Mouse (Mus musculus) embryo, embryonic 10 days (tissue): ENCODE measurements around the gene Inhba.

ENCODE experiments used
- DNase-seq: peaks from one replicate; pipeline ENCODE4 v3.0.0-alpha.2; 2015; ENCODE audit warnings: low spot score

Inhba gene

DNA sequence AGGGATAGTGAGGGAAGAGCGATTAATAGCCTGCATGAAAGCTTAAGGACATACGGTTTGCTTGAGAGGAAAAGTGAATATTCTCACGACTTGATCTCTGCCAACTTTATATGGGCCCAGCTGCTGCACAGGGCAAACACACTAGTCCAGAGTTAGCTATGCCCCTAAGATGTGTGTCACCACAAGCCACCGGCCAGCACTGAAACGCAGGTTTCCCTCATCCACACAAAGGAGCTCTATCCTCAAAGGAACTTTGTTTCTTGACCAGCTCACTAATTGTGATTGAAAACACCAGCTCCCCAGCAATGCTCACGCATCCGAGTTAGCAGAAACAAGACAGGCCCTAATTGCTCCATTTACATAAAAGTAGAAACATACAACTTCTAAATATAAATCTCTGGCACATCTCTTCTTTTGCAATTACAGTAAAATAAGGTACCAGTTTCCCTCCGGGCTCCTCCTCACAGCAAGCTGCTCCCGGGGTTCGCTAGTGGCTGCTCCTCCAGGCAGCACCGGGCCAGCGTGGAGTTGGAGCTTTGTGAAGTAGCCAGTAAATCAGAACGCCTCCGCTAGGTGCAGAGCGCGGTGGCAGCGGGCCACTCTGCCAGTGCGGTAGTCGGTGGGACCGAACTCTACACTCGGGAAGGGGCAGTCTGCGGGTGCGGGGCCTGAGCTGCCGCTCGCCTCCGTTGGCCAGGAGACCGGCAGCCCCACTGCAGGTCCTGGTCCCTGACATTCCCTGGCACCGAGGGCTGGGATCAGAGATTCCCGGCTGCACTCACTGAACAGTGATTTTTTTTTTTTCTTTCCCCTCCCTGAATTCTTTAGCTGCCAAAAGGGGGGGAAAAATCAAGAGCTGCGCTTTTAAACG lies at the start of gene Inhba:
Gene Inhba (plus strand): TSS at position 480 of the 871 bp plus-strand sequence.
- DNase-seq: peak; percentile 56

DNA sequence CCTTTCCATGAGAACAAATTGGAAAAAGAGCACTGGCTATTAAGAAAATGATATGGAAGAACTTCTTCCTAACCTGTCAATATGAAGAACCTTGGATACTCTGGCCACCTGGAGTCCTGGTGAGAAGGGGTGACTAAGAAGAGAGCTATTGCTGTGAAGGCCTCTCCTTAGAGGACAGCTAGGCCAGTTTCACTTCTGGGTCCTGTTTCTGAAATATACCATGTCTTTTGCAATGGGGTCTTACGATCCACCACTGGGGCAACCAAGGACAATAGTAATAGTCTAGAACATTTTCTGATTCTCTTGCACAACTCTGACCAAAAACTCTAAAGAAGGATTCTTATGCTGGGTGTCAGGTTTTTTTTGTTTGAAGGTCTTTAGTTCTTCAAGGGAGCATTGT lies 35.1 kb upstream of the Inhba start:
- no peak for DNase-seq

DNA sequence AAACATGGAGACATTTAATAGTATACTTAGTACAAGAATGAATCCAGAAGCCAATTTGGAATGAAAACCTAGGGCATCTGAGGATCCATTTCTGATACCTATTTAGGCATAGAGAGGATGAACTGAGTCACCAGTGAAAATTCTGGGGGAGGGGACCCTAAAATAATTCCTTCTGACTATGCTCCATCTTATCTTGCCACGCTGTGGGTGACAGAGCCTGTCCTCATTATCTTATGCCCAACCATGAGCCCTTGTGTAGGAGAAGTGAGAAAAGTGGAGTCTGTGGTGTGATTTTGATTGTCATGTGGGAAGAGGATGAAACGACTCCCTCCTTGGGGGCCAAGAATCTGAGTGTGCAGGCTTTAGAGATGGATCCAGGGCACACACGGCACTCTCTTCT lies 32.1 kb upstream of the Inhba start:
- no peak for DNase-seq

- DNase-seq: no peak
Observed at GRCm38 (mm10) chr13:15982041-15982440, 29.6 kb upstream of the Inhba start.

DNA sequence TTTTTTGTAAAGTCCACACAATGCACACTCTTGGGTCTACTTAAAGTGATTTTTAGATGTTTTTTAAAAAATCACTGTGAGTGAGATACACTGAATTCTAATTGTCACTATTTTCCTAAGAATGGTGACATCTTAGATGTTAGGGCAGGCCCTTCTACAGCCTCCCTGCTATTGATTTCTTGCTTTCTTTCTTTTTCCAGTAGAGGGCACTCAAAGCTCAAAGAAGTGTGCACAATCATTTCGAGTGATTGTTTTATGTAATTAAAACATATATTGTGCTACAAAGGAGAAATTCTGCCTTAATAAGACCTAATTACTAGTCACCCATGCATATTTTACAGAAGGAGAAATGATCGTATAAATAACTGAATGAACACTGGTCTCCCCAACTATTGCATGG lies 25.9 kb upstream of the Inhba start:
- peak; percentile 16 for DNase-seq

DNA sequence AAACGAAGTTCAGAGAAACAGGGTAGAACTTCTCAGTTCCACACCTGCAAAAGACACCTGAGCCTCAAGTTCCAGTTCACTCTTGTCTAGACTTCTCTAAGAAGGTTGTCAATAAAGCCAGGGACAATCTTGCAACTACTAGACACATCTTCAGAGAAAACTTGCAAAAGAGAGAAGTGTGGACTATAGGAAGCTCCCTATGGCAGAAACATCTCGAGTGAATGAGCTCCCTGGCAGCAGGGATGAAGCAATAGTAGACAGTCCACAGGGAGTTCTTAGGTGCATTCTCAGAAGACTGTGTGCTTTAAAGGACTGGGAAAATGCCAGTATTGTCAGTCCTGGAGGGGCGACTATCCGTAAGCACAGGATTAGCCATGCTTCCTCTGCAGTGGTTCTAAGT lies 25.5 kb upstream of the Inhba start:
- DNase-seq: no peak

GRCm38 (mm10) chr13:15995314-15995713 lies 16.3 kb upstream of the Inhba start:
- DNase-seq: no peak

GRCm38 (mm10) chr13:16005517-16005916 lies 6.1 kb upstream of the Inhba start:
- peak; percentile 81 for DNase-seq

- no peak for DNase-seq
Observed at GRCm38 (mm10) chr13:16007748-16008147, 3.9 kb upstream of the Inhba start.

GRCm38 (mm10) chr13:16008348-16008747 lies 3.3 kb upstream of the Inhba start:
- DNase-seq: no peak

- DNase-seq: no peak
Observed at GRCm38 (mm10) chr13:16009766-16010465, 1.7 kb upstream of the Inhba start.

DNA sequence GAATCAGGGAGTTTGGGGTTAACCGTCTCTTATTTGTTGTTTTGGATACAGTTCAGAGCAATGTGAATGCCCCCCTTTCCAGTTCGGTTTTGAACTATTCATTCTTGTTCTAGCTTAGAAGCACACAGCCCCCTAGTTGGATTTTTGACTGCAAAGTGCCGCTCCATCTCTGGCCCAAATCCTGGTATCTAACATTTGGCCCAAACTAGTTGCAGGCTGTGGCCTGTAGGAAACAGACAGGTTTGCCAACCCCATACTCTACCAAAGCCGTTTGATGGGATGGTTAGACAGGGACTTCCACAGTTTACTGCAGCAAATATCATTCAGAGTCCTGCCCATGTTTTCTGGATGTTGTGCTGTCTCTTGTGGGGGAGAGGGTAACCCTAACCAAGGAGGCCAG lies 1.1 kb upstream of the Inhba start:
- no peak for DNase-seq

DNA sequence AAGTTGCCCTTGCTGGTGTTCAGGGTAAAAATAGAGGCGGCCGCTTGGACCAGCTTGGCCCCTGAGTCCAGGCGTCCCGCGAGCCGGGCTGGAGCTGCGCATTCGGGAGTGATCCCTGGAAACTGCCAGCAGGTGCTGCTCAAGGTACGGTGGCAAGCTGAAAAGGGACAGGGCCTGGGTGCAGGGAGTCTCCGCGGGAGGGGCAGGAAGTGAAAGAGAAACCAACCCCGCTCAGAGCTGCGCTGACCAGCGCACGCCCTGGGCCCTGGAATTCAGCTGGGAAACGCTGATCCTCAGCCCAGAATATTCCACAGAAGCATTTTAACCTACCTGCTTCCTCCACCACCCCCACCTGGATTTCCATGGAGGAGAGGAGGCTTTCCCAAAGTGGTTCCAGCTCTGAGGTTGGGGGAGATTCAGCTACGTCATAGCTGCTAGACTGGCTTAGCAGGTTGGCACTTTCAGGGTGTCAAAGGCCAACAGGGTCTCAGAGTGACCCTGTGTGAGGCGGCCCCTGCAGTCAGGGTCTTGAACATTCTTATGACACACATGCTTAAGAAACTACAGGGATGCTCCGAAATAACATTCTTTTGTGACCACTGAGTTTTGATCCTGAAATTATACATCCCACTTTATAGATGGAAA lies 714 bp downstream of the Inhba start:
- peak; percentile 82 for DNase-seq

GRCm38 (mm10) chr13:16014166-16014565 lies 2.5 kb downstream of the Inhba start:
- no peak for DNase-seq

- DNase-seq: no peak
Observed at GRCm38 (mm10) chr13:16016506-16016905, 4.9 kb downstream of the Inhba start.

DNA sequence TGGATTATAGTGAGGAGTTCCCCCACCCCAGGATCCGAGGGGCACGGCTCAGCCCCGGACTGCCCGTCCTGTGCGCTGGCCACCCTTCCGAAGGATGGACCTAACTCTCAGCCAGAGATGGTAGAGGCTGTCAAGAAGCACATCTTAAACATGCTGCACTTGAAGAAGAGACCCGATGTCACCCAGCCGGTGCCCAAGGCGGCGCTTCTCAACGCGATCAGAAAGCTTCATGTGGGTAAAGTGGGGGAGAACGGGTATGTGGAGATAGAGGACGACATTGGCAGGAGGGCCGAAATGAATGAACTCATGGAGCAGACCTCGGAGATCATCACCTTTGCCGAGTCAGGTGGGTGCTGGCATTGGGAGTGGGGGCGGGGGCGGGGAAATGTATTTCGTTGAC lies 5.7 kb downstream of the Inhba start:
- no peak for DNase-seq

GRCm38 (mm10) chr13:16017777-16018176 lies 6.1 kb downstream of the Inhba start:
- DNase-seq: no peak

DNA sequence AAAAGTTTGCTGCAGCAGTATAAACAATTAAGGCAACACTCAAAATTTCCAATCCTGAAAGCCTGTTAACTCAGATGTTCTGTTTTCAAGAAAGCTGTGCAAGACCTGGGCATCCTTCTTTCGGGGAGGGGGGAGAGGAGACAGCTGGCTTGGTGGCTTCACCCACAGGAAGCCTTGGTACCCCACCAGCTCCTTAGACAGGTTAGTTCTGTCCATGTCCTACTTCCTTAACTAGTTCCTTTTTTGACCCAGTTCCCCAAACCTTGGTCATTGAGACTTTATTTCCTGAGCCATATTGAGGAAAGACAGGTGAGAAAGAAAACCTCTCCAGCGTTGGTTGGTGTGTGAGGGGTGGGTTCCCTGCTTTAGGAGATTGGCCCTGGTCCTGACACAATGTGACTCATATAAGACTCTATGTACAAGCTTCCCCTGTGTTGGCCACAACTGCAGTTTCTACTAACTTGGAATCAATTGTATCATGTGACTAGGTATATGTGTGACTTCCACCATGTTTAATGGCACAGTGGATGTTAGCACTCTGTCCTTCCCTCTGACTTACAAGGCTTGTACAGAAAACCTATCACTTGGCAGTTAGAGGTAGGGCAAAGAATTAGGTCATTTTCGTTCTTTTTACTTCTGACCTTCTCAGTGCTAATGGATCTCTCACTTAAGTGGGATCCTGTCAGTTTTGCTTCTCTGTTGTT lies 7.3 kb downstream of the Inhba start:
- DNase-seq: no peak

DNA sequence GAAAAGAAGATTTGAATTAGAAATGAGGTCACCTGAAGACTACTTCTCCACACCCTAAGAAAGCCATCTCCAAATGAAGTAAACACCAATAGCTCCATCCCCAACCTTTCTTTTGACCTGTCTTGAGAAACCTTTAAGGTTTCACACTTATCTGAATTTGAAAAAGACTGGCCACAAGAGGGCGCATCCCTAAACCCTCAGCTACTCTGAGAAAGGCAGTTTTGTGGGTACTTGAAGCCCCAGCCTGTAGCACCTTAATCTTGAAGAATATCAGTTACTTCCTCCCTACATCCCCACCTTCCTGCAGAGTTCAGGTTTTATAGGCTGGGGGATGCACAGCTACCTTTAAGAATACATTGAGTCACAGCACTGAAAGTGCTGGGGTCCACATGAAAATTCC lies 9.0 kb downstream of the Inhba start:
- DNase-seq: peak; percentile 80

DNA sequence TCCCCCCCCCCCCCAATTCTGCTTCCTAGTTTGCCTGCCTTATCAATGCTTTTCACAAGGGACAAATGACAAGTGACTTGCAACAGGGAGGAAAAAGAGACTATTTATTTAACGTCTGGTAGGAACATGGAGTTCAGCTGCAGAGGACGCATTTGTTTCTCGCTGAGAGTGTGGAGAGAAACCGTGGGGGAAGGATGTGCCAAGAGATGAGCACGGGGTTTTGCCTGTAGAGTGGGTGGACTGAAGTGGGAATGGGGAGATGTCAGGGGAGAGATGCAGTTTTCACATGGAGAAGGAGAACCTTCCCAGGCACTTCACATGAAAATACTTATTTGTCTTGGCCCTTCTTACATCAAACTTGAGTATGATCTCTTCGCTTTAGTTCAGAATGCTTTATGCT lies 9.5 kb downstream of the Inhba start:
- no peak for DNase-seq

GRCm38 (mm10) chr13:16021849-16022248 lies 10.2 kb downstream of the Inhba start:
- DNase-seq: no peak

DNA sequence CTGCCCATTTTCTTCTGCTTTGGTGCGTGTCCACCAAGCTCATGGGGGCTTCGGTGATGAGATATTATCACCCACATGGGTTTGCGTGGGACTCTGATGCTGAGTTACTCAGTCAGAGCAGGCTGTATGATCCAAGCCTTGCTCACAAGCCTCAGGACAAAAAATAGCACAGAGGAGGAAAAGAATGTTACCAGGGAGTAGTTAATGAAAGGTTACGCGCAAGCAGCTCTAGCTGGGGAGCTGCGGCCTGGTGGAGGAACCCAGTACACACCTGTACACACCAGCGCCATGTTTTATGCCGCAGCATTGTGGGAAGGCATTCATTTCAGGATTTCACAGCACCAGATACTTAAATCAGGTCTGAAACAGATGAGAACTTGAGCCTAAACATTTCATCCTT lies 10.9 kb downstream of the Inhba start:
- DNase-seq: no peak
